Mouse (Mus musculus) liver, embryonic 13.5 days (tissue): ENCODE measurements around the gene Trappc10. TPM values are rescaled to one million over a fixed set of nuclear protein-coding genes. Genes with fewer than 3 reads are reported as not detected.

ENCODE experiments used
- ATAC-seq: fragments of 200-750 bp; cut with Nextera tagmentation; 2 replicates; pipeline ENCODE4 v1.8.0; 2017; ENCODE audit warnings: low read depth, mild to moderate bottlenecking, moderate number of reproducible peaks, moderate library complexity
- DNase-seq: peaks from one replicate; pipeline ENCODE4 v3.0.0; 2022
- H3K27ac ChIP-seq: fragments of 300-500 bp; sonication (generic); 2 replicates; pipeline ENCODE4 v1.5.1; 2015; ENCODE audit warnings: moderate library complexity, mild to moderate bottlenecking, inconsistent platforms
- H3K27me3 ChIP-seq: fragments of 300-500 bp; sonication (generic); 2 replicates; pipeline ENCODE4 v1.6.1; 2015; ENCODE audit warnings: mild to moderate bottlenecking, inconsistent platforms
- H3K36me3 ChIP-seq: fragments of 300-500 bp; sonication (generic); 2 replicates; pipeline ENCODE4 v1.6.1; 2015; ENCODE audit warnings: mild to moderate bottlenecking, inconsistent platforms
- H3K4me1 ChIP-seq: fragments of 300-500 bp; sonication (generic); replicated peaks from 2 replicates; pipeline ENCODE4 v1.6.1; 2015; ENCODE audit warnings: inconsistent platforms
- H3K4me2 ChIP-seq: fragments of 300-500 bp; sonication (generic); 2 replicates; pipeline ENCODE4 v1.6.1; 2015; ENCODE audit warnings: inconsistent platforms, mild to moderate bottlenecking, moderate library complexity
- H3K4me3 ChIP-seq: fragments of 300-500 bp; sonication (generic); replicated peaks from 2 replicates; pipeline ENCODE4 v1.5.1; 2015; ENCODE audit warnings: mild to moderate bottlenecking, inconsistent platforms
- H3K9ac ChIP-seq: fragments of 300-500 bp; sonication (generic); 2 replicates; pipeline ENCODE4 v1.6.1; 2015; ENCODE audit warnings: mild to moderate bottlenecking, inconsistent platforms
- H3K9me3 ChIP-seq: fragments of 300-500 bp; sonication (generic); replicated peaks from 2 replicates; pipeline ENCODE4 v1.6.1; 2016; ENCODE audit warnings: inconsistent platforms
- WGBS: fragments of 180-500 bp; shearing (Covaris S2); methylation state at CpG from one replicate; pipeline ENCODE4 v1.1.7; 2015; ENCODE audit not compliant: insufficient replicate concordance; 5-methylcytosine and 5-hydroxymethylcytosine counted together
- polyA plus RNA-seq: library from polyadenylated mRNA; unstranded; fragments of >200 nt; fragmentation: Nextera tagmentation; extraction: Ambion mirVana; gene quantifications from 2 replicates; pipeline ENCODE4 v1.2.1, GENCODE M21; 2015

Trappc10 gene
- polyA plus RNA-seq, 1 experiment from 2014 or later = 15.8 TPM

DNA sequence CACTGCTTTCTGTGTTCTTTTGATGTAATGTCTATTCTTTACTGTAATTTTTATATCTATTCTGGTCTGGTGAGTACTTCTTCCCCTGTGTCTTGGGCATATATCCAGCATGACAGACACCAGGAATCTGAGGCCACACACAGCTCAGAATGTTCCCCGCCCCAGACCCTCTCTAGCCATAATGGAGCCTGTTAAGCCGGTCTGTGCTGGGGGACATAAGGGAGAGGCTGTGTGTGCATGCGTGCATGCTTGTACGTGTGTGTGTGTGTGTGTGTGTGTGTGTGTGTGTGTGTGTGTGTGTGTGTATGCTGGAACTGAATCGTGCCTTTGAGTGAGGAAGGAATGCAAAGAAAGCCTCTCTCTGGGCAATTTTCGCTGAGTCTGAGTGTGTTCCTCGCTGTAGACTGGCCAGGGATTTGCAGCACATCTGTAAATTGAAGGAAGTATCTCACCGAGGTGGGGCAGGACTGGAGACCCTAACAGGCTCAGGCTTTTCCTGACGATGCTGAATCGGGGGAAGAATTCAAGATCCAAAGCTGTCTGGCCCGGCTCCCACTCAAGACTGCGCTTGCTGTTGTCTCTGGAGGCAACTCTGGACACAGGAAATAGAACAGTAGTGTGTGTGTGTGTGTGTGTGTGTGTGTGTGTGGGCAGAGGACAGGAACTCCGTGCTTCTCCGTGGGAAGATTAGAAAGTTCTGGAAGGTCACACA lies 105.5 kb downstream of the Trappc10 start:
- Histone ChIP-seq H3K27me3 (no peaks in the 10 kb centered on the region), H3K36me3 (no peaks in the 10 kb centered on the region), H3K9me3 (no peaks in the 10 kb centered on the region), H3K4me2 (no peak overlapping the region), H3K4me3 (no peak overlapping the region), H3K4me1 (peaks cover 38% of the 10 kb centered on the region), H3K9ac (no peak overlapping the region), H3K27ac (peak overlapping the region; percentile 6; the same call in 1 of the 2 replicates)
- 45% methylated on average over 14 of the region's 14 CpGs for WGBS
- ATAC-seq (no peak), DNase-seq (no peak)

- Histone ChIP-seq H3K27me3 (no peaks in the 10 kb centered on the region), H3K4me1 (peaks cover 40% of the 10 kb centered on the region), H3K9ac (no peak overlapping the region), H3K4me3 (no peak overlapping the region), H3K27ac (no peak overlapping the region), H3K36me3 (no peaks in the 10 kb centered on the region), H3K9me3 (no peaks in the 10 kb centered on the region), H3K4me2 (no peak overlapping the region)
- DNase-seq (no peak), ATAC-seq (no peak)
- 46% methylated on average over 3 of the region's 3 CpGs for WGBS
These were observed 107.2 kb downstream of the Trappc10 start for GRCm38 (mm10) chr10:78137191-78137590.

Other genes starting within 250 kb of the Trappc10 start
- 94.0 and 98.3 TPM in 2 replicates for gene Pfkl, start 234.6 kb downstream of the Trappc10 start, polyA plus RNA-seq
- gene Dnmt3l, start 202.7 kb downstream of the Trappc10 start, polyA plus RNA-seq = not detected in 2 replicates
- not detected in 2 replicates for gene Aire, start 201.0 kb downstream of the Trappc10 start, polyA plus RNA-seq
- 2.0 TPM in 2 replicates for gene Icosl, start 175.3 kb downstream of the Trappc10 start, polyA plus RNA-seq
- 17.5 and 18.6 TPM in 2 replicates for gene D10Jhu81e, start 74.9 kb downstream of the Trappc10 start, polyA plus RNA-seq
- gene Pwp2, start 59.5 kb downstream of the Trappc10 start, polyA plus RNA-seq = 16.6 and 18.9 TPM in 2 replicates
- 18.1 and 19.5 TPM in 2 replicates for gene Agpat3, start 107.8 kb upstream of the Trappc10 start, polyA plus RNA-seq
- 160 and 177 TPM in 2 replicates for gene Rrp1, start 168.4 kb upstream of the Trappc10 start, polyA plus RNA-seq
- gene Cstb, start 181.0 kb upstream of the Trappc10 start, polyA plus RNA-seq = 97.6 and 107 TPM in 2 replicates
- gene Pdxk, start 220.3 kb upstream of the Trappc10 start, polyA plus RNA-seq = 5.8 and 7.0 TPM in 2 replicates